Mouse (Mus musculus) testis, postnatal 10 days (tissue): Measurements from ENCODE around the gene Armc8.
"Not testable (repeated sequence)": the region's sequence is repeated elsewhere in the genome, so short reads cannot be mapped to it uniquely, and the experiment has no call there.

Experiments
- DNase-seq: peaks from one replicate; pipeline ENCODE4 v3.0.0; 2021; ENCODE audit warnings: low spot score

Armc8 gene

DNA sequence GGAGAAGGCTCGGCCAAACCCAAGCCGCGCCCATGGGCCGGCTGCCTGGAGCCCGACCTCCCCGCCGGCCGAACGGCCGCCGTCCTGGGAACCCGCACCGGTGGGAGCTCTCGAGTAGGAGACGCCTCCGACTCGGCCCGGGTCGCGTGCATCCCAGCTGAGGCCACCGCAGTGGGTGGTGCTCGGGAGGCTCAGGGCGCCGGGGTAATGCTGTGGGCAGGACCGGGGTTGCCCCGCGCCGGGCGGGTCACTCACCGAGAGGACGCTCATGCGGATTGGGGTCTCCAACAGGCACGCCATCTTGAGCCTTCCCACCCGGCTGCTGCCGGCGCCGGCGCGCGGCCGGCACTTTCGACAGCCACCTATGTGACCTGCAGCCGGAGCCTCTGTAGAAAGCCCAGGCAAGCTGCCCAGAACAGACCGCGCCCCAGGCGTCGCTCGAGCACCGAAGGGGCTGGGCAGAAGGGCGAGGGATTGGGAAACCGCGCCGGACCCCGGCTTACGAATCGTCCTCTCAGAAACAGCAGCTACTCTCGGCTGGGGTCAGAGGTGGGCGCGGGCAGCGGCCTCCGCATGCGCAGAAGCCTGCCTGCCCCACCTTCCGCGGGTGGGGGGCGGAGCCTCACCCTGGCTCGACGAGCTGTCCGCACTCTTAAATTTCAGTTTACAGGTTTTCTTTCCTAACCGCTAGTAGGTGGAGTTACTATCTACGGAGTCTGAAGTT is at the start of gene Armc8:
Gene Armc8, minus strand, starts transcription at position 553 of the 724 bp plus-strand sequence.
- peak; percentile 94 for DNase-seq

GRCm38 (mm10) chr9:99612202-99612601 is 43.5 kb upstream of the Armc8 start, which contains the start of gene A4gnt:
A4gnt (plus strand) TSS chr9:99612502.
- no peak for DNase-seq

GRCm38 (mm10) chr9:99603566-99603965 is 34.9 kb upstream of the Armc8 start:
- DNase-seq = no peak

- DNase-seq = not testable (repeated sequence)
Observed at GRCm38 (mm10) chr9:99599127-99599526, 30.4 kb upstream of the Armc8 start.

- no peak for DNase-seq
Observed at GRCm38 (mm10) chr9:99591144-99591543, 22.4 kb upstream of the Armc8 start.

- peak; percentile 83 for DNase-seq
Observed at GRCm38 (mm10) chr9:99587505-99588202, 19.0 kb upstream of the Armc8 start.

GRCm38 (mm10) chr9:99580655-99581054 is 12.0 kb upstream of the Armc8 start:
- DNase-seq = peak; percentile 45

DNA sequence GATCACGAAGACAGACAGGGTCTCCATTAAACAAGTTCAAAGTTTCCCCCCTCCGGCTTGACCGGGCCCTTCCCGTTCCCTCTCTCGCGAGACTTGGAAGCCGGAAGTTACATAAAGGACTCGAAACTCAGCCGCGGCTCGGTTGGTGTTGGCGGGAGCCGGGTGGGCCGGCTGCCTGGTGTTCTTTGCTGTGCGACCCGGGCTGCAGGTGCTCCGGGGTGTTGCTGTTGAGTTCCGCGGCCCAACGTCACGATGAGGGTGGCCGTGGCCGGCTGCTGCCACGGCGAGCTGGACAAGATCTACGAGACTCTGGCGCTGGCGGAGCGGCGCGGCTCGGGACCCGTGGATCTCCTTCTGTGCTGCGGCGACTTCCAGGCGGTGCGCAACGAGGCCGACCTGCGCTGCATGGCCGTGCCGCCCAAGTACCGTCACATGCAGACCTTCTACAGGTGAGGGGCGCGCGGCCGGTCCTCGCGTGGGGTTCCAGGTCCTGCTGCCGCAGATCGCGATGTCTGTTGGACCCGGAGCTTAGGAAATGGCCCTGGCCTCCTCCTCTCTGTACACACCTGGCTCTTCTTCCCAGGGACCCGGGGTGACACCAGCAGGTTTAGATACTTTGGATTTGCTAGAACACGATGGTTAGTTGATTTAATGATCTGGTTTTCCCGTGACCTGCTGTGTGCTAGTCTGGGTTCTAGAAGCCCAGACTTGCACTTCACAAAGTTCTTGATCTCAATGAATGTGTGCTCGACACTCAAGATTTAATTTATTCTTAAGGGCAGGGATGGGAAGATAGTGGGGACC is 7.2 kb upstream of the Armc8 start, which contains the start of gene Dbr1:
Gene Dbr1, plus strand, starts transcription at position 123 of the 804 bp plus-strand sequence.
- peak; percentile 94 for DNase-seq

GRCm38 (mm10) chr9:99569071-99569397 is 335 bp upstream of the Armc8 start:
- no peak for DNase-seq

- no peak for DNase-seq
Observed at GRCm38 (mm10) chr9:99568023-99568346, 714 bp downstream of the Armc8 start.

DNA sequence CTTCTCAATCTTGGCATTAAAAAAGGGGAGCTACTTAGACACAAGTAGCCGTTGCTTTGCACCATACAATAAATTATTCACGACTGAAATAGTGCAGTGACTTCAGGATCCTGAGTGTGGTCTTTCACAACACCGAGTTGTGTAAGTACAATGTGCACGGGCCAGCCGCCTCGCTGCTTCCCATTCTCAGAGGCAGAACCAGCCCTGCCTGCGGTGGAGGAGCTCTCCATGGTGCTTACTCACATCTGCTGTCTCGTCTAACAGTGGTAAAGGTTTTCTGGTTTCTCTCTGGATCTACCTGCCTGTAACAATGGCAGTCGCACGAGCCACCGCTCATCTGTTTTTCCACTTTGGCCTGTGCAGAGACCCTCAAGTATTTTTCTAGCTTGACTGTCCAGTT is 5.0 kb downstream of the Armc8 start:
- DNase-seq = peak; percentile 77

DNA sequence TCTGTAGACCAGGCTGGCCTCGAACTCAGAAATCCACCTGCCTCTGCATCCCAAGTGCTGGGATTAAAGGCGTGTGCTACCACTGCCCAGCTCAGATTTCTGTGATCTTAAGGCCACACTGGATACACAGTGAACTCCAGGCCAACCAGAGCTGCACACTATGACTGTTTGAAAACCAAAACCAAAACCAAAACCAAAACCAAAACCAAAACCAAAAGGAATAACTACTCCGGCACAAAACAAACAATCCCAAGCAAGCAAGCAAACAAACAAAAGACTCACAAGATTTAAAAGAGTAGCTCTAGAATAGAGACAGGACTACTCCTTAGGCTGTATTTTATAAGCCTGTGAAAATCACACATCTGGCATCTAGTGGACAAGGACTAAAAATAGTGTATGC is 8.3 kb downstream of the Armc8 start:
- no peak for DNase-seq

DNA sequence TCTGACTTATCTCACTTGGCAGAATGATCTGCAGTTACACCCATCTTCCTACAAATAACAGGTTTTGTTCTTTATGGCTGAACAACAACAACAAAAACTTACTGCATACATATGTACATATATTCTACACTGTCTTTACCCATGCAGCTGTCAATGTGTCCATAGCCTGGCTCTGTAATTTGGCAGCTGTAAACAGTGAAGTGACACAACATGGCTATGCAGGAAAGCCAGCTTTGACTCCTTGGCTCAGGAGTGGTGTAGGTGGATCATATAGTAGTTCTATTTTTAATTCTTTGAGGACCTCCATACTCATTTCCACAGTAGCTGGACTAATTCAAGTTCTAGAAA is 9.2 kb downstream of the Armc8 start:
- DNase-seq = no peak

- no peak for DNase-seq
Observed at GRCm38 (mm10) chr9:99558824-99559556, 9.7 kb downstream of the Armc8 start.

DNA sequence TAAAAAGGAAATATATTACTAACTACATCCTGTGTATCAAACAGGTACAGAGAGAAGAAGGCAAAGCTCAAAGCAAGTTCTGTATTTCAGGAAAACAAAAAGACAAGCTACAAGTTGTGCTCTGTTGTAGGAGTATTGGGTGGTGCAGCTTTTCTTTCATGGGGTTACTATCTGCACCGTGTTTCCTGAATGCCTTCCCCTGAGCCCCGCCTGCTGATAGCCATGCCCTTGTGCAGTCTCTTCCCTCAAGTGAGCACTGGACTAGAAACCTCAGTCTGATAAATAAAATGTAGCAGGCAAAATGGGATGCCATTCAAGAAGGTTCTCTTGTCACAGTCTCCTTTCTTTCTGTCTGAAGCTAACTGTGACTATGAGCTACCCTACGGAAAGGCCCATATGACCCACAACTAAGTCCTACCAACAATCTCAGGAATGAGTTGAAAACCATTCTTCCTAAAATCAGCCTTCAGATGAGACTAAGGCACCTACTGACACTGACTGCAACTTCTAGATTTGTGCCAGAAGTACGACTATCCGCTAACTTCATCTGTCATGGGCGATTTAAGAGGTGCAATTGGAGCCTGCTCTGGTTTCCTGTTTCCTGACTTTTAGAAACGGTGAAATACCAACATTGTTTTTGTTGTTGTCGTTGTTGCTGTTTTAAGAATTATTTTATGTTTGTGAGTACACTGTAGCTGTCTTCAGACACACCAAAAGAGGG is 11.0 kb downstream of the Armc8 start:
- no peak for DNase-seq

DNA sequence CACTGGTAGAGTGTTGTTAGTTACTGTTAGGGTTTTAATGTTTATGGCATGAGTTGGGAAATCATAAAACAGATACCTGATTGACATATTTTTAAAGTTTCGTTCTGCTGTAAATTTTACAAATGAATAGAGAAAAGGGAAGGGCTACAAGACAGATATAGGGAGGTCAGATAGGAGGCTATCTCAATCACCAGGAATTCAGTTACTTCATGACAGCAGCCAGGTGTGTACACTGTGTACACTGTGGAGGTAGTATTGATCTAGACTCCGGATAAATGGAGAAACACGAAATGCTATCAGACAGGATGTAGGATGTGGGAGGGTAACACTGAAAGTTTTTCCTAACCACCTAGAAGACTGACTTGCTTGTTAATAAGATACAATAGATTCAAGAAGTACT is 13.4 kb downstream of the Armc8 start:
- DNase-seq = no peak

DNA sequence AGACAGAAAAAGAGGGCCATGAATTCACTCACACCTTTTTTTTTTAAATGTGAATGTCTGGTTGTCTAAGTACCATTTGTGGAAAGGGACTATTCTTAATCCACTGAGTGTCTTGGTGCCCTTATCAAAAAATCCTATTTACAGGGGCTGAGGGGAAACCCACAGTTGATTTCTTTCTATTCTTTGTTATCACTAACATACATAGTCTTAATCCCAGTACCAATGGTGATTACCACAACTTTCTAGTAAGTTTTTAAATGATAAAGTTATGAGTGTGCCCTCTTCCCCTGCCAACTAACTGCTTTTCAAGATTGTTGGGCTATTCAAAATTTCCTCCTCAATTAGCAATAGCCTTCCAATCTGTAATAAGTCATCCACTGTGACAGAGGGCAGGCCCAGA is 14.6 kb downstream of the Armc8 start:
- DNase-seq = no peak

GRCm38 (mm10) chr9:99553049-99553448 is 15.7 kb downstream of the Armc8 start:
- DNase-seq = no peak

DNA sequence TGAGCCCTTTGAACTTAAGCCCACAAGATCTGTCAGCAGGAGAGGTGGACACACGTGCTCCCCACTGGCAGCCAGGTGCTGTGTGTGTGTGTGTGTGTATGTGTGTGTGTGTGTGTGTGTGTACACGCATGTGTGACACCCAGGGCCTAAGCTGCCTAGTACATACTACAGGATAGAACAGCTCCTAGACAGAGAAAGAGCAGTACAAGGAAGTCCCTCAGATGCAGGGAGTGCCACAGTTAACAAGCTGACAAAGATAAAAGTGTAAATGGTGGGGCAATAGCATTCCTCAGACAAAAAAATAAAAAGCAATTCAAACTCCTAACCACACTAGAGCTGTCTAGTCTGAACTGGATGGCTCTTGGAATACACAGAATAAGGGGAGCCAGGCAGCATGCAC is 16.6 kb downstream of the Armc8 start:
- DNase-seq = no peak

DNA sequence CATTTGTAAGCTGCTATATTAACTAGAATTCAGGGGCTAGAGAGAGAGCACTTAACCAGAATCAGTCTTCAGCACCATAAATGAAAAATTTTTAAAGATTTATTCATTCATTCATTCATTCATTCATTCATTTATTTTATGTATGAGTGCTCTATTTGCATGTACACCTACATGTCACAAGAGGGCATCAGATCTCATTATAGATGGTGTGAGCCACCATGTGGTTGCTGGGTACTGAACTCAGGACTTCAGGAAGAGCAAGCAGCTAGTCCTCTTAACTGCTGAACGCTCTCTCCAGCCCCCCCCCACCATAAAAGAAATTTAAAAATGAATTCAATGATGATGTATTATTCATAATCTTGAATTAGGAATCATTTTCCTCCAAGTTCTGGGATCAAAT is 22.4 kb downstream of the Armc8 start:
- DNase-seq = no peak

DNA sequence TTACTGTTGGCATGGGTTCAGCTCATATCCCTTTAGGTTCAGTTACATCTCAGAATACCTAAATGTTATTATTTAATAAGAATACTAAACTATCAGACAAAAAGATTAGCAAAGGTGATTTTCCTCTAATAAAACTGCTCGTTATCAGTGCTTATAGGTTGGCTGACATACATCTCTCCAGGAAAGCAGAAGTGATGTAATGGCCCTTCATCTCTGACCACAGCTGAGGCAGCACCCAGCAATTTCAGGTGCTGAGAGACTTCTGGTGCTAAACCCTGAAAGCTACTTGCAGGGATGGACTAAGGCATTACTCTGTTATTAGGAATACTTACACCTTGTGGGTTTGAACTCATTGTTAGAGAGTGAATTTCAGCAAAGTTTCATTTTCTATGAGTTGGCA is 36.8 kb downstream of the Armc8 start:
- DNase-seq = no peak

- no peak for DNase-seq
Observed at GRCm38 (mm10) chr9:99505875-99506274, 62.8 kb downstream of the Armc8 start.
